Mouse (Mus musculus): ENCODE data around the gene Iqcn. TPM values are rescaled to one million over a fixed set of nuclear protein-coding genes. Genes with fewer than 3 reads are reported as not detected.

The Iqcn gene
- total RNA-seq, 2 experiments from 2014 or later: 0.09 to 0.16 TPM

DNA sequence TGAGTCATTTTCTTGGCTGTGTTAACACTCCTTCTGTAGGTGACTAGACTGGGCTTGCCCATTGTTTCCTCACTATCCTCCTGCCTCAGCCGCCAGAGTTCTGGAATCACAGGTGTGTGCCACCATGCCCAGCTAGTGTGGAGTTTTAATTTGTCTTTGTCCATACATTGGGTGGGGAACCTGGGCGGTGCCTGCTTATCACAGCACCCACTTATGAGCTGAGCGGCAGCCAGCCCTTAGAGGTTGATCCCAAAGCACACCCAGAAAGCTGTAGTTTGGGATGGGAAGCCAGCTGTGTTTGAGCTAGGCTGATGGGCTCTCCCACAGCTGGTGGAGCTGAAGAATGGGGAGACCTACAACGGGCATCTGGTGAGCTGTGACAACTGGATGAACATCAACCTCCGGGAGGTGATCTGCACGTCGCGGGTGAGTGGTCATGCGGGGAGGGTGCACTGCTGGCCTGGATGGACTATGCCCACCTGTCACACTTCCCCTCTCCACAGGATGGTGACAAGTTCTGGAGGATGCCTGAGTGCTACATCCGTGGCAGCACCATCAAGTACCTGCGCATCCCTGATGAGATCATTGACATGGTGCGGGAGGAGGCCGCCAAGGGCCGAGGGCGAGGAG lies 25.7 kb upstream of the Iqcn start:
- no peak for DNase-seq (ENCODE audit: low spot score in 2 of 2)

DNA sequence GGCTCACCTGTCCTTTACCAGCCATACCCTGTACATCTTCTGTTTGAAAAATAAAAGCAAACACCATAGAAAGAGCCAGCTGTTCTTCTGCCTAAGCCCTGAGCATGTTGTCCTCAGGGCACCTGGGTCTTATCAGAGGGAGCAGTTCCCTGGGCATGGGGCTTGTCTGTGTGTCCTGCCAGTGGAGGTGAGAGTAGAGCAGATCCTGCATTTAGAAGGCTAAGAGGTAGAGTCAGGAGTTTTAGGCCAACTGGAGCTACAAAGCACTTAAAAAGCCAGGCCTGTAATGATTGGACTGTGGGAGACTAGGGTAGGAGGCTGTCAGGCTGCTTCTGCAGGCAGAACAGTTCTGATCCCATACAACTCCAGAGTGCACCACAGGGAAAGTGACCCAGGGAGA lies 24.6 kb upstream of the Iqcn start:
- no peak for DNase-seq (ENCODE audit: low spot score in 2 of 2)

DNA sequence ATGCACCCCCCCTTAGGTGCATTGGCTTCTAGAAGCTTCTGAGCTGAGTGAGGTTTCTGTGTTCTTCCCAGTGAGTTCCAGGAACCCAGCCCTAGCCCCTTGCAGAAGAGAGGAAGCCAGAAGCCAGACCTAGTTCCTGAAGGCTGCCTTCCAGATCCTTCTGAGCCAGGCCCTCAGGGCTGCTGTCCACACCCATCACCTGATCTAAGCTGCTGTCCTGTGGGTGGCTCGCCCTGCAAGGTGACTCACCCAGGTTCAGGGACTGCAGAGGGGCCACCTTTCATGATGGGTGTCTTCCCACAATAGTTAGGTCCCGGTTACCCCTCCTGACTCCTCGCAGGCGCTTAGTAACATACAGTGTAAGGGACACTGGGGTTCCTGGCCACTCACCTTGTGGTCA lies 23.9 kb upstream of the Iqcn start:
- no peak for DNase-seq (ENCODE audit: low spot score in 2 of 2)

DNA sequence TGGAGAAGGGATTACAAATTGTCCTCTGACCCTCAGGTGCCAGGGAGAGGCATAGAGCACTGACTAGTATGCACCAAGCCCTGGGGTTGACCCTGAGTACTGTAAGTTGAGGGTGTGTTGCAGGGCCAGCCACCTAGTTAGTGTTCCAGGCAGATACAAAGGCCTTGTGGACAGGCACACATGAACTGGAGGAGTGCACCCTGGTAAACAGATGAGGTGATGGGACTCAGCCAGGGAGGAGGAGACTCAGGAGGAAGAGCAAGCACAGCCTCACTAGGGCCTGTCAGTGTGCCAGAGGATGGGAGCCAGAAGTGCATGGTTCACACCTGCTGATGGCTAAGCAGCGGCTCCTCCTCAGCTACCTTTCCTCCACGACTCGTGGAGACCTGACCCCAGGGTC lies 23.2 kb upstream of the Iqcn start:
- DNase-seq (ENCODE audit: low spot score in 2 of 2): no peak

DNA sequence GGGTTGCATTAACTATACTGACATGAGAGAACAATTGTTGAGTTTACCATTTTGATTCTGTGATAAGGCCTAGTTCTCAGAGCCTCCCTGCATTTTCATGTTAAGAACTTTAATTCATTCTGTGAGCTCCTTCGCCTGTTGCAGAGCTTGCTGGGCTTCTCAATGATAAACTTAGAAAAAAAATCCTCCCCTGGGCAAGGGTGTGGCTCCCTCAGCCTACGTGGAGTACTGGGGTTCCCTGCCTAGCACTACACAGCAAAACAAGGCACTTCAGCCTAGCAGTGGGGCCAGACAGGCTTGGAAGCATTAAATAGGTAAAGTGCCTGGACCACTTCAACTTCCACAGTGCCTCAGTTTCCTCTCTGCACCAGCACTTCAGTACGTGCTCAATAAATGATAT lies 21.8 kb upstream of the Iqcn start:
- DNase-seq (ENCODE audit: low spot score in 2 of 2): no peak

DNA sequence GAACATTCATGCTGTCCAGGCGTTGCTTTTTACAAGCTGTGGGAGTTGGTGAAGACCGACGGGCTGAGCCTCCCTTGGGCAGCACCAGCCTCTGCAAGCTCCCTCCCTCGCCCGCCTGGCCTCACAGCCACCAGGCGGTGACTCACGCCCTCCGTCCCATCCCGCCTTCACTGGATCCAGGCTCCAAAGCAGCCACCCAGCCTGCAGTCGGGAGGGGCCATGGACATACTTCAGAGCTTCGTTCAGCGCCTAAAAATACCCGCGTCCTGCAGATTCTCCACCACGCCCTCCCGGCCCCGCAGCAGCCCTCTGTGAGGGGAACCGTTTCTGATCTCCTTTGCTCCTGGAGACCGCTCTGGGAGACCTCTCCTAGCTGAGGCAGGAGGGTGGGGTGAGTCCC lies 21.1 kb upstream of the Iqcn start:
- DNase-seq (ENCODE audit: low spot score in 2 of 2): peak; percentile 72 to 80

DNA sequence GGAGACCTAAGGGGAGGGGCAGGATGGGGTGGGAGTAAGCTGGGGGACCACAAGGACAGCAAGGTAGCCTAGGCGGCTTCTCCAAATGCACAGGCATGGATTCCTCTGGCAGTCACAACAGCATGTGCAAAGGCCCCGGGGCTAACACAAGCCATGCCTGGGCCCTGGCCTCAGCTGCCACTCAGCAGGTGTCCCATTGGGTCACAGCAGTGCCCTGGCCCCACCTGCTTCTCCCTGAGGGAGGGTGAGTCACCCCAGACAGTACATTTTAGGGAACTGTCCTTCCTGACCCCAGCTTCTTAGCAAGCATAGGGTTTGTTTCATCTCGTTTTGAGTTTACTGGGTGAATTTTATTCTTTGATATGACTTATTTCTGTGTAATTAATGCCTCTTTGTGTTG lies 20.6 kb upstream of the Iqcn start:
- no peak for DNase-seq (ENCODE audit: low spot score in 2 of 2)

DNA sequence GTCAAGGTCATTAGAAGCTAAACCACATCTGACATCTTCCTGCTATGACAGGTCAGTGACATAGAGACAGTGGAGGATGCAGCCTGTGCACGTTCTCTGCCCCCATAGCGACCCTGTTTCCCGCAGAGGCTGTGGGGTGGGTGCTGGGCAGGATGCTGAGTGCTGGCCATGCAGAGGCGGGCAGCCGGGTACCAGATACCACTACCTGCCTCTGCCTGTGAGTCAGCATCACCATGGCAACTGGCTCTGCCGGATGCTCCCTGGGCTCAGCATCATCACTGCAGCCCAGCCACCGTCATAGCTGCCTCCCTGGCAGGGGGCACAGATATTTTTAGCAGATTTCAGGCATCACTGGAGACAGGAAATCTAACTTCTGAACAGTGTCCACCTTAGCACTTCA lies 19.0 kb upstream of the Iqcn start:
- peak; percentile 90 to 93 for DNase-seq (ENCODE audit: low spot score in 2 of 2)

DNA sequence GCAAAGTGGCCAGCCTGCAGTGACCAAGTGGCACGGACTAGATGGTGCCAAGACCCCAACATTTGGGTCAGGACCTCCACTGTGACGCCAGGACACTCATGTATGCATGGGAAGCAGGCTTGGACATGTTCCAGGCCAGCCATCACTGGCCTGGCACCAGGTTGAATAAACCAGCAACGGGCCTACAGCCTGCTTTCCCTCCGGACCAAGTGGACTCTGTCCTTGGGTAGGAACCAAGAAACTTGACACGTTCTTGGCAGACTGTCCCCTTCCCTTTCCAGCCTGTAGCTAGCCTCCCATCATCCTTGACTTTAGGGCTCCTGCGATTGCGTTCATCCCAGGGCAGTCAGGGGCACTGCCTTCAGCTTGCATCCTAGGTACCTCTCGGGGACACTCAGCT lies 15.7 kb upstream of the Iqcn start:
- DNase-seq (ENCODE audit: low spot score in 2 of 2): no peak

DNA sequence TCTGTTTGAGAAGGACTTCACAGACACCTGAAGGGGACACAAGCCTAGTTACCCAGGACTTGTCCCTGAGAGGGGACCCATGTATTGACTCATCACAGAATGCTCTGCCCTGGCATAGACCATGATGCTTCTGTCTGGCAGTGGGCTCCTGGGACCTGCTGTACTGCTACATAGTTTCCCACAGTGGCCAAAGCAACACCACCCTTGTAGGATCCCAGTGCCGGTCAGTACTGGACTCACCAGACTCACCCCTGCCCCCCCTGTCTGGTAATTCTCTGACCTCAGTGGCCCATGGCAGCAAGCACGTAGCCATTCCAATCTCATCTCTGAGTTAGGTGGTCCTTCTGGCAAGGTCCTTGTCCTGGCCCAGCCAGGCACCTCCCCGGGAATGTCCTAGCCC lies 15.1 kb upstream of the Iqcn start:
- no peak for DNase-seq (ENCODE audit: low spot score in 2 of 2)

DNA sequence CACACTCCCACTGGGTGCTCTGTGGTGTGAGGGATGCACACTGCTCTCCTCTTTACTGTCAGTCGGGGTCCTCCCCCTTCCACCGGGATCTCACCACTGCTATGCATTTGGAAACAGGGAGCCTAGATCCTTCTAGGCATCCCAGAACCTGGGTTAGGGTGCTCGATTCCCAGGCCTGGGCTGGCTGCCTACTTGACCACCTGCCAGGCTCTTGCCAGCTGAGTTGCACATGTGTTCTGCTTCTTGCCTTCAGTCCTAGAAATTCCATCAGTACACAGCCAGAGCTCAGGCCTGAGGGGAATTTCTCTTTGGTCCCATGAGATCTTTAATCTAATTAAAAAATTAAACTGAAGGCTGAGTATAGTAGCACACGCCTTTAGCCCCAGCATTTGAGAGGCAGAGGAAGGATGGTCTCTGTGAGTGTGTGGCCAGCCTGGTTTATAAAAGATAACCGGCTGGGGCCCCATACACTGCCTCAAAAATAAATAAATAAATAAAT lies 13.3 kb upstream of the Iqcn start:
- no peak for DNase-seq (ENCODE audit: low spot score in 2 of 2)

DNA sequence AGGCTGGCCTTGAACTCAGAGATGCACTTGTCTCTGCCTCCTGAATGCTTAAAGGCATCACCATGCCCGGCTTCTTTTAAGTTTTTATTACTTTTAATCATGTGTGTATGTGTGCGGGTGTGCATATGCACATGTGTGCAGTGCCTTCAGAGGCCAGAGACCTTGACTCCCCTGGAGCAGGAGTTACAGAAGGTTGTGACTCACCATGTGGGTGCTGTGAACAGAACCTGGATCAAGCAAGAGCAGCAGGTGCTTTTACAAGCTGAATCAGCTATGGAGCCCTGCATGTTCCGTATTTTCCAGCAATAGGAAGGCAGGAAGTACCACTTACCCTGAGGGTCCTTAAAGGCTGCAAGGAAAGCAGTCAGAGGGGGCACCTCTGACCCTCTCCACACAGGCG lies 12.0 kb upstream of the Iqcn start:
- DNase-seq (ENCODE audit: low spot score in 2 of 2): no peak

DNA sequence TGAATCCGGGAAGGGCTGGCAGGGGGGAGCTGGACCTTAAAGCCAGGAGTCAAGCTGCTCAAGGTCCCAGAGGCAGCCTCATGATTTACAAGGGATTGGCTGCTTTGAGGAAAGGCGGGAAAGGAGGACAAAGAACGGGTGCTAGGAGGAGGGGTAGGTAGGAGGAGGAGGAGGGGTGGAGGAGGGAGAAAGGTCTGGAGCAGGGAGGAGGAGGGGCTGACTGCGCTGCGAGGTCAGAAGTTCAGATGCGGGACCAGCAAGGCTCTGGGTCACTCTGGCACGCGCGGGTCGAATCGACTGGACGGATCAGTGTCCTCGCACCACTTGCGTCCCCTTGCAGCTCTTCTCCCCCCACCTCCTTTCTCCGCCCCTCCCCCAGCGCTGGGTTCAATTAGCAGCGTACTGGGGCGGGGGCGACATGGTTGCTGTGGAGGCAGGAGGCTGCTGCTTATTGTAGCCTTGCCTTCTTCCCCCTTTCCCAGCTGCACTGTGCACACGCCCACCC lies 11.5 kb upstream of the Iqcn start:
- no peak for DNase-seq (ENCODE audit: low spot score in 2 of 2)

DNA sequence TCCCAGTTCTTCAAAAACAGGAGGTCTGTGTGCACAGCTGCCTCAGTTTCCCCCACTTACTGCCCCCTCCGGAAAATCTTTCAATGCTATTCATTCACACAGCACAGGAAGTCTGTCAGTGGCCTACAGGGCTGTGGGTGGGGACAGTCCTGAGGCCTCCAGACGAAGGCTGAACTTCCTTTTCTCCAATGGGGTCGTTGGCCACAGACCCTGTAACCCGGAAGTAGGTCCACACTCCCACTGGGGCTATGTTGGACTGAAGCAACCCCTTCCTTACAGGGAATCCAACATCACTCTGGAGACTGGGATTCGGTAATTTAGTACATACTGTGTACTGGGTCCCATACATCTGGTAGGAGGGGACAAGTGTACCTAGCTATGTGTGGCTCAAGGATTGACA lies 9.6 kb upstream of the Iqcn start:
- DNase-seq (ENCODE audit: low spot score in 2 of 2): no peak

DNA sequence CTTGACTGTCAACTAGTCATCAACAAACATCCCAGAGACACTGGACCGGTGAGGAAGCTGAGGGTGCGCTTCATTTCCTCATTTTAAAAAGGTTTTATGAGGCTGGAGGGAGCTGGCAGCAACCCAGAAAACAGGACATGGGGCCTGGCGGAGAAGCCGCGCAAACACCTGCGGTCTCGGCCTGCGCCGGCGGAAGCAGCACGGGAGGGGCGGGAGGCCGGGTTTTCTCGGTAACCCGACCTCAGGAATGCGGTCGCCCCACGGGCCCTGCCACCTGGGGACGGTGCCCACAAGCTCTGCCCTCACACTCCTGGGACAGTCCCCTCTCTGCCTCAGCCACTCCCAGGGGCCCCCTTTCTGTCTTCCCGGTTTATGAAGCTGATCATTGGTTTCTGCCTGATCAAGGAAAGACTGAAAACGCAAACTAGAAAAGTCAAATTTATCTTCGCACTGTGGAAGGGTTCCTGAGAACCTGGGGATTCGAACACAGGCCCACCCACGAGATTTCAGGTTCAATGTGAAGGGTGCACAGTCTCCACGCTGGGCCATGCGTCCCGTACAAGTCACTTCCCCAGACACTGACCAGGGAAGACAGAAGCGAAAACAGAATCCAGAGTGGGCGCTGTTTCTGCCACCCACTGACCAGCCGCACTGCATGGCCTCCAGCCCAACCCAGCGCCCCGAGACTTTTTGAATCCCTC lies 7.8 kb upstream of the Iqcn start:
- no peak for DNase-seq (ENCODE audit: low spot score in 2 of 2)

DNA sequence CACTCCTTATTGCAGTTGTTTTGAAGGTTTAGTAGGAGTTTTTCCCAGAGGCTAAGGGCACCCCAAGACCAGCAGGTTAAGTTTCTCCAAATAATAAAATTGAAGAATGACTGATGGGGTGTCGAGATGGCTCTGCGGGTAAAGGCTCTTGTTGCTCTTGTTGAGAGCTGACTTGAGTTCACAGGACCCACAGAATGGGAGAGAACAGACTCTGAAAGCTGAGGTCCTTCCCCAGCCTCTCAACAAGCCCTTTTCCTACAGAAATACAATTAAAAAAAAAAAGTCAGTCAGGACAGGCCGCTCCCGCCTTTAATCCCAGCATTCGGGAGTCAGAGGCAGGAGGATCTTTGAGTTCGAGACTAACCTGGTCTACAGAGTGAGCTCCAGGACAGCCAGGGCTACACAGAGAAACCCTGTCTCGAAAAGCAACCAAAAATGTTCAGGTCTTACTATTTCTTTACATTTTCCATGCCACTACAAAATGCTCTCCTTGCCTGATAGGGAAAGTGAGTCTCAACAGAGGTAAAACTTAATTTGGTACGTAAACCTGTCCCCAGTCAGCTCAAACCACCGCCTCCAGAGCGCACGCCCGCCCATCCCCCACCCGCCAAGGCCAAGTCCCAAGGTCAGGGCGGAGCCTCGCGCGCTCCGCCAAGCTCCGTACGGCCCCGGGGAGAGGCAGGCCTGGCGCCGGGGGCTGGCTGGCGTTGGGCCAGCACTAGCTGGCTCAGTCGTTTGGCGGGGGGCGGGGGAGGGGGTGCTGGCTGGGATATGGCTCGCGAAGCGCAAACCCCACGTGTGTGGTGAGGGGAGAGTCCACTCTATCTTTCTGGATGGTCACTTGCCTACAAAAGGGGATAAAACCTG lies 7.0 kb upstream of the Iqcn start:
- no peak for DNase-seq (ENCODE audit: low spot score in 2 of 2)

DNA sequence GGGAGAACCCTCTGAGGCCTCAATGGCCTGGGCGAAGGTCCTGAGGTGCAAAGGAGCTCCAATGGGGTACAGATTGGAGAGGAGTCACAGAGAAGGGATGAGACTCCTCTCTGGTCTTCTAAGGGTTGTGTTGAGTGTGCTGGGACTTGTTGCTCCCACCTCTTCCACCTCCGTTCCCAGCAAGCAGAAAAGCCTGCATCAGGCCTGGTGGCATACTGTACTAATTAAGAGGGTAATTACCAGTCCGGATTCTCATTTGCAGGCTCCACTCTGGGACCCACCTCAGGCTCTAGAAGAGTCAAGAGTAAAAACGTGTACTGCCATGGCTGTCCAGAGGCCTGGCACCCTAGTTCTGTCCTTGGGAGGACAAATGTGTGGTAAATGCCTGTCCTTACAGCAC lies 6.3 kb upstream of the Iqcn start:
- DNase-seq (ENCODE audit: low spot score in 2 of 2): no peak

DNA sequence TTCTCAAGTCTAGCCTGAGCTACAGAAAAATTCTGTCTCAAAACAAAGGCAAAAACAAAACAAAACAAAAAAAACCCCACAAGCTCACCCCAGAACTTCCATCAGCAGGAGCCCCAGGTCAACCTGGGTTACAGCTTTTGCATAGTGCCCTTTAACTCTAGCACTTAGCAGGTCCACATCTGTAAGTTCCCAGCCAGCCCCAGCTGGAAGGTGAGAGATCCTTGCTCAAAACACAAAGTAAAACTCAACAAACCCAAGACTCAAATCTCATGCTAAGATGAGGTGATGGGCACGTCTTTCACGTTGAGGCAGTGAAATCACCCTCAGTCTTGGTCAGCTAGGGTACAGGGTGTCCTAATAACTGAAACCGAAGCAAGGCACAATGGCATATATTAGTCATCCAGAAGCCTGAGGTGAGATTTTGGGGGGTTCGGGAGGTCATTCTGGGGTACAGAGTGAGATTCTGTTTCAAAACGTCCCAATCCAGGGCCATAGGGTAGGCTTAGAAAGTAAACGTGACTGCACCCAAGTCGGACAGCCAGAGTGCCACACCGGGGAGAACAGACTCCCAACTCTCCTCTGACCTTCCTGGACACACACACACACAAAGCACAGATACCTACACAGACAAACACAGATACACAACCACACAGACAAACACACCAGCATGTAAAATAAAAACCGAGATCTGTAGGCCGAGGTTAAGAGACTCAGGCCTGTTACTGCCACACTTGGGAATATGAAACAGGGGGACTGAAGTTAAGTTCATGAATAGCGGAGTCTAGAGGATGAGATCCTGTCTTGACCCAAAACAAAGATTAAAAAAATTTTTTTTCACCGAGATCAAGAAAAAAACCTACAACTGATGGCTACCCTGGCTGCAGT lies 5.6 kb upstream of the Iqcn start:
- DNase-seq (ENCODE audit: low spot score in 2 of 2): no peak

DNA sequence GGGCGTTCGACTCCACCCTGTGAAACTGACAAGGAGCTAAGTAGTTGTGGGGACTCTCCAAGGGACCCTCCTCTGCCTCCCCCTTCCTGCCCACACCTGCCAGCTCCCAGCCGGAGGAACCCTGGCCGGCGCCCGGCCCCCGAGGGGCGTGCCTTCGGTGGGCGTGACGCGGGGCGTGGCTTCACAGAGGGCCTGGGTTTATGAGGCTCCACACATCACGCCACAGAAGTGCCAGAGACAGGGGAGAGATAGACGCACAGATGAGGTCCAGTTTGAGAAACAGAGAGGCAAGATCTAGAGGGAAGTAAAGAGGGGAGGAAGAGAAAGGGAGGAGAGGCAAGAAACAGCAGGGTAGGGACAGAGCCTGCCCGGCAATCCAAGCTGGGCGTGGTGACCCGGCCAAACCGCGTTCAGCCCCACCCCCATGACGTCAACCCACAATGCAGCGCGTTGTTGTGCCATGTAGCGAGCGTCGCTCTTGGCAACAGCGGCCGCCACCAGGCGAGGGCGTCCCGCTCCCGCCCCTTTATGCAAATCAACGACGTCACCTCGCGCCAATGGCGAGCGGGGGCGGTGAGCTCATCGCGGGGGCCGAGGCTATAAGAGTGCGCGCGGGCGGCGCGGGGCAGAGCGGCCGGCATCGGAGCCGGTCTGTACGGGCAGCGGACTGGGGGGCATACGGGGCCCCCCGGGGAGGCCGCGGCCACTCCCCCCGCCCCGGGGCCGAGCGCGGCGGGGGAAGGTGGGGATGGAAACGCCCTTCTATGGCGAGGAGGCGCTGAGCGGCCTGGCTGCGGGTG lies 4.7 kb upstream of the Iqcn start, which contains the start of gene Jund:
TSS of gene Jund (plus strand) at position 640 of the 800 bp plus-strand sequence.
- DNase-seq (ENCODE audit: low spot score in 2 of 2): peak; percentile 98 to 99
